Mouse (Mus musculus) hindbrain, postnatal 0 days (tissue): ENCODE measurements at regions not wholly inside any gene's neighbourhood (a gene's known extent, or its start where the extent isn't known, plus 50 kb on each side); places are given as distances from the start of the nearest gene placed in this dataset.
A peak's percentile ranks its signal among the peaks of the same experiment; 100 is the strongest.

Experiments
- ATAC-seq: fragments of 200-750 bp; cut with Nextera tagmentation; 2 replicates; pipeline ENCODE4 v1.8.0; 2017; ENCODE audit warnings: mild to moderate bottlenecking, moderate TSS enrichment, moderate library complexity
- DNase-seq: peaks from one replicate; pipeline ENCODE4 v3.0.0-alpha.2; 2015; ENCODE audit warnings: low spot score
- H3K27ac ChIP-seq: fragments of 300-500 bp; sonication (generic); 2 replicates; pipeline ENCODE4 v1.5.1; 2014; ENCODE audit warnings: mild to moderate bottlenecking
- H3K27me3 ChIP-seq: fragments of 300-500 bp; sonication (generic); 2 replicates; pipeline ENCODE4 v1.6.1; 2014; ENCODE audit warnings: low read length, mixed read lengths; ENCODE audit not compliant: insufficient read depth
- H3K36me3 ChIP-seq: fragments of 300-500 bp; sonication (generic); 2 replicates; pipeline ENCODE4 v1.6.1; 2014; ENCODE audit warnings: low read length, mixed read lengths; ENCODE audit not compliant: insufficient read depth
- H3K4me1 ChIP-seq: fragments of 300-500 bp; sonication (generic); 2 replicates; pipeline ENCODE4 v1.6.1; 2014; ENCODE audit warnings: antibody characterized with exemption, low read length, mixed read lengths; ENCODE audit not compliant: insufficient read depth
- H3K4me2 ChIP-seq: fragments of 300-500 bp; sonication (generic); 2 replicates; pipeline ENCODE4 v1.6.1; 2014; ENCODE audit warnings: low read depth, mild to moderate bottlenecking, low read length, moderate library complexity, mixed read lengths
- H3K4me3 ChIP-seq: fragments of 300-500 bp; sonication (generic); 2 replicates; pipeline ENCODE4 v1.5.1; 2014; ENCODE audit warnings: low read length
- H3K9ac ChIP-seq: fragments of 300-500 bp; sonication (generic); replicated peaks from 2 replicates; pipeline ENCODE4 v1.6.1; 2014; ENCODE audit warnings: mild to moderate bottlenecking, low read length, moderate library complexity, mixed read lengths
- H3K9me3 ChIP-seq: fragments of 300-500 bp; sonication (generic); 2 replicates; pipeline ENCODE4 v1.6.1; 2016; ENCODE audit warnings: low read length, mixed read lengths
- CTCF ChIP-seq: IDR thresholded peaks from 2 replicates; pipeline ENCODE4 v1.5.1; 2016; ENCODE audit warnings: antibody characterized with exemption, control low read depth, low read depth
- WGBS: fragments of 180-500 bp; shearing (Covaris S2); extraction: QIAGEN DNeasy Blood & Tissue Kit; methylation state at CpG from one replicate; pipeline ENCODE4 v1.1.7; 2014; 5-methylcytosine and 5-hydroxymethylcytosine counted together

DNA sequence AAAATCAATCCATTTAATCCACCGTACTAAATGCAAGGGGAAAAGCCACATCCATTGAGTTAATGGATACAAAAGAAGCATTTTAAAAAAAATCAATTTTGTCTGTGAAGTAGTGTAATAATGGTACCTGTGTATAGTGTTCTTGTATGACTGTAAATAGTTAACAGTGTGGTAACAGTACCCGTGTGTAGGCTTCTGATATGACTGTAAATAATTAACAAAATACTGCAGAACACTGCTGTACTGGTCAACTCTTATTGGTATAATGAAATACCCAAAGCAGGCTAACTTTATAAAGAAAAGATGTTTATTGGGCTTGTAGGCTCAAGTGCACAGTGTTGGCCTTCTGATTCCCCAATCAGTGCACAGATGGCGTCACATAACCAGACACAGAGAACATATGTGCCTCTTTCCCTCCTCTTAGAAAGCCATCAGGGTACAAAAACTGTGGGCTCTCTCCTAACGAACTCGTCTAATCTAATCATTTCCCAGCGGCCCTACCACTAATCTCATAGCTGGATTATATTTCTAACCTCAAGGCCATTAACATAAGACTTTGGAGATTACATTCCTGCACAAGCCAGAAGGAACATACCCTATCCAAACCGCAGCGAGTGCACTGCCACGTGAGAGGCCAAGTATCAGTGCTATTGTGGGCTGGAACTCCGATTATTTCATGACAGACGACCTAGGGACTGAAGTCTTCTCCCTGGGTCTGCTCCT is 237.4 kb downstream of the Cxcl12 start:
- no peak for DNase-seq
- no peaks in the 10 kb centered on the region for H3K36me3 ChIP-seq
- no peaks in the 10 kb centered on the region for H3K27me3 ChIP-seq
- ATAC-seq = no peak
- no peak for TF ChIP-seq CTCF
- no peak overlapping the region for H3K9ac ChIP-seq
- no peak overlapping the region for H3K27ac ChIP-seq
- no peak overlapping the region for H3K4me2 ChIP-seq
- H3K4me3 ChIP-seq = no peak overlapping the region
- no peaks in the 10 kb centered on the region for H3K4me1 ChIP-seq
- H3K9me3 ChIP-seq = no peaks in the 10 kb centered on the region
- 74% methylated on average over 11 of the region's 11 CpGs for WGBS

DNA sequence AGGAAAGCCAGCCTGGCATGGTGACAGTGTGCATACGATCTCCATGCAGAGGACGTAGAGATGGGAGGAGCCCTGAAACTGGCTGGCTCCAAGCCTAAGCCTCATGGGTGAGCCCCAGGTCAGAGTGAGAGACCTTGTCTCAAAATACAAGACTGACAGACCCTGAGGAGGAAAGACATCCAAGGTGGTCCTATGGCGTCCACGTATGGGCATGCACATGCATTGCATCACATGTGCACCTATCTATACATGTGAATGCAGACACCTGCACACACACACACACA is 237.9 kb downstream of the Cxcl12 start:
- no peak overlapping the region for H3K27ac ChIP-seq
- 83% methylated on average over 4 of the region's 4 CpGs for WGBS

DNA sequence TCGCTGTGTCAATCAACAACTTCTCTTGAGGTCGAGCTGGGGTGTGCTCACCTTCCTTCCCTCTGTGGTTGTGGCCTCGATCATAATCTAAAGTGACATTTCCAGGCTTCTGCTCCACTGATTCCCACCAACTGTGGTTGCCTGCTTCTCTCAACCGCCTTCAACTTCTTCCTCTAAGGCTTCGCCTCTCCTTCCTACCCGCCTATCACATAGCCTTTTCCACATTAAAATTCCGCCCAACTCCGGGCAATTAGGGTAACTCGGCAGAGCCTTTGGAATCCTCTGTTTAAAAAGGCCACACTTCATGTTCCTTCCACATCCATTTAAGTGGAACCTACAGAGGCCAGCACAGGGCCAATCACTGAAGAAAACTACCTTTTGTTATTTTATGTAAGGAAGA is 238.4 kb downstream of the Cxcl12 start:
- H3K27me3 ChIP-seq = no peaks in the 10 kb centered on the region
- no peaks in the 10 kb centered on the region for H3K4me1 ChIP-seq
- ATAC-seq = no peak

More for the DNA sequence above, 237.9 kb downstream of the Cxcl12 start:
- H3K4me3 ChIP-seq = no peak overlapping the region
- no peaks in the 10 kb centered on the region for H3K4me1 ChIP-seq
- H3K9me3 ChIP-seq = no peaks in the 10 kb centered on the region
- DNase-seq = no peak
- H3K36me3 ChIP-seq = no peaks in the 10 kb centered on the region
- ATAC-seq = no peak
- TF ChIP-seq CTCF = no peak
- no peak overlapping the region for H3K4me2 ChIP-seq
- no peaks in the 10 kb centered on the region for H3K27me3 ChIP-seq
- no peak overlapping the region for H3K9ac ChIP-seq

DNA sequence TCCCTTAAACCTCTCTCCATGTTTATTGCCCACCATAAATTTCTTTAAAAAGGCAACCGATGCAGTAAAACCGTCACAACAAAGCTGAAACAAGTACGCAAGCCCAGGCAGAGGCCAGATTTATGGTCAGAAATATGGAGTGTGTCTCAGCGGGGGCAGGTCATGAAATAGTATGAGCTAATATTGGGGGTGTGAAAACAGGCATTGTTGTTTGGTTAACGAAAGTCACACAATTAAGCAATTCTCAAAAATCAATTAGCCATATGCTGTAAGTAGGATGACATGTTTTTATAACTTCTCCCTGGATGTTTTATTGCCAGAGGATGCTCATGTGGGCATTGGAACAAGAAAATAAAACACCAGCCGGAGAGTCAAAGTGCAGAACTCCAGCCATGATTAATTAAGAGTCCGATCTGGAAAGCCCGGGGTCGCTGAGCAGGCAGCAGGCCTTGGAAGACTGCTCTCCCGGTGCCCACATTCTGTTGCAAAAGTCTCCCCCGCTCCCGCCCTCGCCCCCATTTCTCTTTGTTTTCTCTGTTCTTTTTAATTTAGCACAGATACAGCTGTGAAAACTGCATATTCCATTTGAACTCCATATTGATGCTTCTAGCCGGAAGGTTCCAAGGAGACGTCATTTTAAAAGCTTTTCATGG is 239.0 kb downstream of the Cxcl12 start:
- Histone ChIP-seq H3K9me3 (no peaks in the 10 kb centered on the region), H3K4me3 (no peak overlapping the region), H3K27ac (no peak overlapping the region), H3K9ac (no peak overlapping the region), H3K36me3 (no peaks in the 10 kb centered on the region), H3K27me3 (no peaks in the 10 kb centered on the region), H3K4me1 (no peaks in the 10 kb centered on the region), H3K4me2 (no peak overlapping the region)
- ATAC-seq (no peak), DNase-seq (no peak)
- WGBS = 47% methylated on average over 15 of the region's 15 CpGs
- no peak for TF ChIP-seq CTCF

More for the DNA sequence above, 238.4 kb downstream of the Cxcl12 start:
- no peak overlapping the region for H3K9ac ChIP-seq
- H3K27ac ChIP-seq = no peak overlapping the region
- H3K9me3 ChIP-seq = no peaks in the 10 kb centered on the region
- H3K4me3 ChIP-seq = no peak overlapping the region
- no peak for TF ChIP-seq CTCF
- DNase-seq = peak; percentile 19
- H3K4me2 ChIP-seq = no peak overlapping the region
- no peaks in the 10 kb centered on the region for H3K36me3 ChIP-seq
- 62% methylated on average over 9 of the region's 9 CpGs for WGBS

DNA sequence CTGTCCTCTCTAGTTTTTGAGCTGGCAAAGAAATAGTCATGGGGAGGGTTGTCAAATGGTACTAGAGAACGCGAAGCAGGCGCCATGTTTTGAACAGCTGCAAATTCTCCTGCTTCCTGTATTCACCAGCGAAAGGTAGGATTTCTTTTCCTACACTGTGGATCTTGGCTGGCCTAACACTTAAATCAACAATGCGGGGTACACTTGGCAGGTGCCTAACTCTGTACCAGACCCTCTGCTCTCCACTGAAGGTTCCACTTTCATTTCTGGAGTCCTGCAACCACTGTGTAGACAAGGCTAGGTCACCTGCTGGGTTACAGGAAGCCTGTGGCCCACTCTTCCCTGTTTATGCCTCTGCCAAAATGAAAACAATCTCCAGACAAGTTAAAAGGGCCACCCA is 239.6 kb downstream of the Cxcl12 start:
- no peaks in the 10 kb centered on the region for H3K36me3 ChIP-seq
- no peak for TF ChIP-seq CTCF
- no peak for DNase-seq
- no peak overlapping the region for H3K27ac ChIP-seq
- no peaks in the 10 kb centered on the region for H3K9me3 ChIP-seq
- no peak for ATAC-seq
- no peak overlapping the region for H3K9ac ChIP-seq
- H3K27me3 ChIP-seq = no peaks in the 10 kb centered on the region
- no peak overlapping the region for H3K4me2 ChIP-seq
- no peaks in the 10 kb centered on the region for H3K4me1 ChIP-seq
- 73% methylated on average over 5 of the region's 5 CpGs for WGBS
- no peak overlapping the region for H3K4me3 ChIP-seq

DNA sequence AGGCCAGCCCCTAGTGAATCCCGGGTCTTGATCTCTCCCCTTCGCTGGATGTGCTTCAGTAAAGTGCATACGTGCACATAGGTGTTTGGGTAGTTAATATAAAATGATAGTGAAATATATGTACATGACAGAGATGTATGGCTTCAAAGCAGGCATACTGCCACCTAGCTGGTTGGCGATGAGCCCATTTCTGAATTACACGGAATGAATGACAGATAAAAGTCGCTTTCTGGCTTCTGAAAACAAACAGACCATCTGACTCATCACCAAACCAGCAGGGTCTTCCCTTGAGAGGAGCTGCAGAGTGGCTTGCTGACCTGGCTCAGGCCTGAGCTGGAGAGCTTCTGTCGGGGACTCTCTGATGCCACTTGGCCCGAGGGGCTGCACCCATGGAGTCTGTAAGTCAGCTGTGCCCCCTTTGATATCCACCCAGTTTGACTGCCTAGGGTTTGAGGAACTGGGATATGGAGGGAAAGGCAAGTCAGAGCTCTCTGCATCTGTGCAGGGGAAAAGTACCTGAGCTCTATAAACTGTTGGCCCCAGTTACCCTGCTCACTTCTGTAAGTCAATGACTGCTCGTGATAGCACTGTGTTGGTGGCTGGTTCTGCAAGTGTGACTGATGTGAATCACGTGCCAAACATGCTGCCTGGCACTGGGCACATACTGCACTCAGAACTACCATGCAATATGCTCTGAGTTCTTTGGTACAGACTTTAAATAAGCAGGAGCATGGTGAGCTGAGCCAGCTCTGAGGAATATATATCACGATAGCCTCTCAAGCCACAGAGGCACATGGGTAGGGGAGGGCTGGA is 240.8 kb downstream of the Cxcl12 start:
- Histone ChIP-seq H3K9ac (no peak overlapping the region), H3K4me1 (no peaks in the 10 kb centered on the region), H3K27ac (no peak overlapping the region), H3K4me2 (no peak overlapping the region), H3K36me3 (no peaks in the 10 kb centered on the region), H3K27me3 (no peaks in the 10 kb centered on the region), H3K4me3 (no peak overlapping the region), H3K9me3 (no peaks in the 10 kb centered on the region)
- ATAC-seq = 0 out of 2 replicates have a peak, but pooled peaks have one; percentile 35
- 61% methylated on average over 11 of the region's 11 CpGs for WGBS
- peak; percentile 66 for DNase-seq
- TF ChIP-seq CTCF = peak; percentile 42
